Mouse (Mus musculus): ENCODE results near the gene Amh. TPM values are rescaled to one million over a fixed set of nuclear protein-coding genes. Genes with fewer than 3 reads are reported as not detected.
A peak's percentile ranks its signal among the peaks of the same experiment; 100 is the strongest.

The Amh gene
- polyA plus RNA-seq, 1 experiment = not detected

GRCm38 (mm10) chr10:80763502-80763901, 41.5 kb upstream of the Amh start:
- H3K4me3 ChIP-seq (ENCODE audit: insufficient read depth, low read length) = no peak overlapping the region
- TF ChIP-seq POLR2A (IDR thresholded peaks at IDR 0.05; ENCODE audit: low read depth, low read length) (no peak), CTCF (IDR thresholded peaks at IDR 0.05; ENCODE audit: borderline replicate concordance, insufficient read depth, low read length) (no peak)
- peaks cover 12% of the 10 kb centered on the region for H3K4me1 ChIP-seq (ENCODE audit: control insufficient read depth, insufficient read depth, low read length)

GRCm38 (mm10) chr10:80765746-80766145, 39.3 kb upstream of the Amh start:
- Histone ChIP-seq H3K4me1 (ENCODE audit: control insufficient read depth, insufficient read depth, low read length) (peaks cover 9% of the 10 kb centered on the region), H3K4me3 (ENCODE audit: insufficient read depth, low read length) (no peak overlapping the region), H3K27ac (ENCODE audit: insufficient read depth, low read length) (no peak overlapping the region)
- TF ChIP-seq POLR2A (IDR thresholded peaks at IDR 0.05; ENCODE audit: low read depth, low read length) (no peak), CTCF (IDR thresholded peaks at IDR 0.05; ENCODE audit: borderline replicate concordance, insufficient read depth, low read length) (no peak)

More at GRCm38 (mm10) chr10:80763502-80763901, 41.5 kb upstream of the Amh start:
- H3K27ac ChIP-seq (ENCODE audit: insufficient read depth, low read length) = no peak overlapping the region

DNA sequence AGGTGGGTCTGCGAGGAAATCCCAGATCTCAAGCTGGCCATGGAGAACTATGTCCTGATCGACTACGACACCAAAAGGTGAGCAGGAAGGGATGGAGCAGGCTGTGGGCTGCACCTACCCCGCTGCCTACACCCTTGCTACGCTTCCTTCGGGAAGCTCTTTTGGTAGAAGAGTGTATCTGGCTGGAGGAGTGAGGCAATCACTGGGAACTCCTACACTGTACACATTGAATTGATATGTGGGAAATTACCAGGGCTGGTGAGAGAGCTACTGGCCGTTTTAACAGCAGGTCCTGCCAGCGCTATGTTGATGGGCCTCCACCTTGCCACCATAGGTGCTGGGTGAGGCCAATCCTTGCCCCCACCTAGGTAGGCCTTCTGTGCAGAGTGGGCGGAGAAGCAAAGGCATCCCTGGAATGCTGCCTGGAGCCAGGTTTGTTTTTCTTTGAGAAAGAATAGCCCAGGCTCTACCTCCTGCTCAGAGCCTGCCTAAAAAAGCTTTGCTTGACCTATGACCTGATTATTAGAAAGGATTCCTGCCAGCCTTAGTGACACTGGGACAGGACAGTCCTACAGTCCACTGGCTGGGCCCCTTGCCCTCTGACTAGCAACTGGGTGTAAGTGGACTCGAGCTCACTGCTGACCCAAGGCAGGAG, 38.8 kb upstream of the Amh start:
- Histone ChIP-seq H3K4me3 (ENCODE audit: insufficient read depth, low read length) (no peak overlapping the region), H3K27ac (ENCODE audit: insufficient read depth, low read length) (no peak overlapping the region), H3K4me1 (ENCODE audit: control insufficient read depth, insufficient read depth, low read length) (peaks cover 9% of the 10 kb centered on the region)
- TF ChIP-seq CTCF (IDR thresholded peaks at IDR 0.05; ENCODE audit: borderline replicate concordance, insufficient read depth, low read length) (no peak), POLR2A (IDR thresholded peaks at IDR 0.05; ENCODE audit: low read depth, low read length) (no peak)

GRCm38 (mm10) chr10:80768365-80768764, 36.7 kb upstream of the Amh start:
- Histone ChIP-seq H3K4me3 (ENCODE audit: insufficient read depth, low read length) (no peak overlapping the region), H3K27ac (ENCODE audit: insufficient read depth, low read length) (no peak overlapping the region), H3K4me1 (ENCODE audit: control insufficient read depth, insufficient read depth, low read length) (peaks cover 6% of the 10 kb centered on the region)
- TF ChIP-seq CTCF (IDR thresholded peaks at IDR 0.05; ENCODE audit: borderline replicate concordance, insufficient read depth, low read length) (no peak), POLR2A (IDR thresholded peaks at IDR 0.05; ENCODE audit: low read depth, low read length) (no peak)

GRCm38 (mm10) chr10:80773816-80774215, 31.2 kb upstream of the Amh start:
- H3K4me3 ChIP-seq (ENCODE audit: insufficient read depth, low read length) = no peak overlapping the region
- H3K4me1 ChIP-seq (ENCODE audit: control insufficient read depth, insufficient read depth, low read length) = peaks cover 33% of the 10 kb centered on the region
- peak overlapping the region; percentile 48 for H3K27ac ChIP-seq (ENCODE audit: insufficient read depth, low read length)
- TF ChIP-seq CTCF (IDR thresholded peaks at IDR 0.05; ENCODE audit: borderline replicate concordance, insufficient read depth, low read length) (no peak), POLR2A (IDR thresholded peaks at IDR 0.05; ENCODE audit: low read depth, low read length) (no peak)

DNA sequence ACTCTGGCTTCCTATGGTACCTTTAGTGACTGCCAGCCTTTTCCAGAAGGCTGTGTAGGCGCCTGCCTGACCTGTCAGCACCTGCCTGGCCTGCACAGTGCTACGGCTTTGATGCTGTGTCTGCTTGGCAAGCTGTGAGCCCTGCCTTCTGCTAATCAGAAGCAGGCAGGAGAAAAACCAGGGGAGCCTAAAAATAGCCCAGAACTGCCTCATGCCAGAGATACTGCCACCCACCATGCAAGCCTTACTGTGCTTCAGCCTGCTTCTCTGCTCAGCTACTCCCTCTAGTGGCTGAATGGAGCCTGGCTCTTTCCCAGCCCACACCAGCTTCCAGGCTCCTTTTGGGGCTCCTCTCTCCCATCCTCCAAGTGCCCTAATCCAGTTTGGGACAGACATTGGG, 30.5 kb upstream of the Amh start:
- TF ChIP-seq CTCF (IDR thresholded peaks at IDR 0.05; ENCODE audit: borderline replicate concordance, insufficient read depth, low read length) (peak; percentile 95), POLR2A (IDR thresholded peaks at IDR 0.05; ENCODE audit: low read depth, low read length) (no peak)
- no peak overlapping the region for H3K4me3 ChIP-seq (ENCODE audit: insufficient read depth, low read length)
- peaks cover 33% of the 10 kb centered on the region for H3K4me1 ChIP-seq (ENCODE audit: control insufficient read depth, insufficient read depth, low read length)
- peak overlapping the region; percentile 48 for H3K27ac ChIP-seq (ENCODE audit: insufficient read depth, low read length)

DNA sequence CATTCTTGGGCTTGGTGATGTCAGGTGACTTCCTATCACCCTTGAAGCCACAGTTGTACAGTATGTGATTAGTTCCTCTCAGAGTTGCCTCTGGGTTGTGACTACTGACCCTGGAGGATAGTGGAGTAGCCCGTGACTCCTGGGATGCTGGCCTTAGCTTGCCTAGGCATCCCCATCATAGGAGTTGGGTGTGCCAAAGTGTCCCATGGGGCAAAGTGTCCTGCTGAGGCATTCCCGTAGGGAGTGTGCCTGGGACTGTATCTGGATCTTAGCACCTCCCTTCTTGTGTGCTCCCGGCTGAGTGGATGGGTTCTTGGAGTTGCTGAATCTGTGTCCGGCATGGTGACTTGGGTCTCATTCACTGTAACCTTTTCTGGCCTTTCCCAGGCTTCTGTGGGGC, 30.1 kb upstream of the Amh start:
- Histone ChIP-seq H3K4me3 (ENCODE audit: insufficient read depth, low read length) (no peak overlapping the region), H3K4me1 (ENCODE audit: control insufficient read depth, insufficient read depth, low read length) (peaks cover 33% of the 10 kb centered on the region), H3K27ac (ENCODE audit: insufficient read depth, low read length) (no peak overlapping the region)
- TF ChIP-seq POLR2A (IDR thresholded peaks at IDR 0.05; ENCODE audit: low read depth, low read length) (no peak), CTCF (IDR thresholded peaks at IDR 0.05; ENCODE audit: borderline replicate concordance, insufficient read depth, low read length) (no peak)

GRCm38 (mm10) chr10:80775731-80776130, 29.3 kb upstream of the Amh start:
- Histone ChIP-seq H3K4me1 (ENCODE audit: control insufficient read depth, insufficient read depth, low read length) (peaks cover 33% of the 10 kb centered on the region), H3K27ac (ENCODE audit: insufficient read depth, low read length) (no peak overlapping the region), H3K4me3 (ENCODE audit: insufficient read depth, low read length) (no peak overlapping the region)
- TF ChIP-seq POLR2A (IDR thresholded peaks at IDR 0.05; ENCODE audit: low read depth, low read length) (no peak), CTCF (IDR thresholded peaks at IDR 0.05; ENCODE audit: borderline replicate concordance, insufficient read depth, low read length) (no peak)

GRCm38 (mm10) chr10:80776358-80776869, 28.6 kb upstream of the Amh start:
- H3K4me3 ChIP-seq (ENCODE audit: insufficient read depth, low read length) = no peak overlapping the region
- H3K4me1 ChIP-seq (ENCODE audit: control insufficient read depth, insufficient read depth, low read length) = peaks cover 33% of the 10 kb centered on the region
- no peak for TF ChIP-seq CTCF (IDR thresholded peaks at IDR 0.05; ENCODE audit: borderline replicate concordance, insufficient read depth, low read length)
- TF ChIP-seq POLR2A (IDR thresholded peaks at IDR 0.05; ENCODE audit: low read depth, low read length) = no peak
- no peak overlapping the region for H3K27ac ChIP-seq (ENCODE audit: insufficient read depth, low read length)

DNA sequence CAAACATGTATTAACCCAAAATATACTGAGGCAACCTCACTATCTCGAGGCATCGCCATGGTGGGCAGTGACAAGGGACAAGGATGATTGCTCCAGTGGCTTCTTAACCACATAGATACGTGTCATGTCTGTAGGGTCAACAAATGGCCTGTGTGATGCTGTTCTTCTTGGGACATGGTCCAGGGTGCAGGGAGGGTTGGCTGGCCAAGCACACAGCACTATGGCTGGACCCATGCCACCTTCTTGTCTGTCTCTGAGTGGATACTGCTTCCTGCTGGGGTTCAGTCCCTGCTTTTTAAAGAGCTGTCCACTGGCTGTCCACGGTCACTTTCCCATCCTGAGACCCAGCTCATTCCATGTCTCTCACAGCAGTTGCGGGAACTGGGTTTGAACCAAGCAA, 27.9 kb upstream of the Amh start:
- H3K27ac ChIP-seq (ENCODE audit: insufficient read depth, low read length) = no peak overlapping the region
- H3K4me1 ChIP-seq (ENCODE audit: control insufficient read depth, insufficient read depth, low read length) = peaks cover 33% of the 10 kb centered on the region
- no peak for TF ChIP-seq POLR2A (IDR thresholded peaks at IDR 0.05; ENCODE audit: low read depth, low read length)
- no peak for TF ChIP-seq CTCF (IDR thresholded peaks at IDR 0.05; ENCODE audit: borderline replicate concordance, insufficient read depth, low read length)
- no peak overlapping the region for H3K4me3 ChIP-seq (ENCODE audit: insufficient read depth, low read length)
